Mouse (Mus musculus) limb, embryonic 11.5 days (tissue): ENCODE data around the gene Plxdc1. TPM values are rescaled to one million over a fixed set of nuclear protein-coding genes. Genes with fewer than 3 reads are reported as not detected.

Source experiments
- ATAC-seq: fragments of 200-750 bp; cut with Nextera tagmentation; 2 replicates; pipeline ENCODE4 v1.8.0; 2017; ENCODE audit warnings: low read depth; ENCODE audit not compliant: insufficient number of reproducible peaks, low FRiP score, low TSS enrichment
- DNase-seq: peaks from one replicate; pipeline ENCODE4 v3.0.0-alpha.2; 2015; ENCODE audit warnings: low spot score
- H3K27ac ChIP-seq: fragments of 300-500 bp; sonication (generic); replicated peaks from 2 replicates; pipeline ENCODE4 v1.5.1; 2014; ENCODE audit warnings: low read depth, mild to moderate bottlenecking, low read length
- H3K27me3 ChIP-seq: fragments of 300-500 bp; sonication (generic); 2 replicates; pipeline ENCODE4 v1.6.1; 2014; ENCODE audit warnings: mild to moderate bottlenecking, low read length, mixed read lengths; ENCODE audit not compliant: control insufficient read depth, insufficient read depth
- H3K36me3 ChIP-seq: fragments of 300-500 bp; sonication (generic); 2 replicates; pipeline ENCODE4 v1.6.1; 2014; ENCODE audit warnings: mild to moderate bottlenecking, low read length, moderate library complexity, mixed read lengths; ENCODE audit not compliant: control insufficient read depth, insufficient read depth
- H3K4me1 ChIP-seq: fragments of 300-500 bp; sonication (generic); 2 replicates; pipeline ENCODE4 v1.6.1; 2014; ENCODE audit warnings: low read length, mixed read lengths; ENCODE audit not compliant: control insufficient read depth, insufficient read depth
- H3K4me2 ChIP-seq: fragments of 300-500 bp; sonication (generic); 2 replicates; pipeline ENCODE4 v1.6.1; 2014; ENCODE audit warnings: low read depth, mild to moderate bottlenecking, moderate library complexity; ENCODE audit not compliant: severe bottlenecking
- H3K4me3 ChIP-seq: fragments of 300-500 bp; sonication (generic); 2 replicates; pipeline ENCODE4 v1.5.1; 2014; ENCODE audit warnings: low read depth, low read length
- H3K9ac ChIP-seq: fragments of 300-500 bp; sonication (generic); 2 replicates; pipeline ENCODE4 v1.6.1; 2014; ENCODE audit warnings: mild to moderate bottlenecking, low read length
- H3K9me3 ChIP-seq: fragments of 300-500 bp; sonication (generic); 2 replicates; pipeline ENCODE4 v1.6.1; 2016; ENCODE audit warnings: low read length; ENCODE audit not compliant: control insufficient read depth
- WGBS: fragments of 180-500 bp; shearing (Covaris S2); extraction: QIAGEN DNeasy Blood & Tissue Kit; methylation state at CpG from one replicate; pipeline ENCODE4 v1.1.7; 2014; 5-methylcytosine and 5-hydroxymethylcytosine counted together
- polyA plus RNA-seq: library from polyadenylated mRNA; unstranded; fragments of >200 nt; fragmentation: Nextera tagmentation; extraction: Ambion mirVana; gene quantifications from 2 replicates; pipeline ENCODE4 v1.2.1, GENCODE M21; 2014

The Plxdc1 gene
- polyA plus RNA-seq, 1 experiment from 2014 or later: 0.15 TPM

DNA sequence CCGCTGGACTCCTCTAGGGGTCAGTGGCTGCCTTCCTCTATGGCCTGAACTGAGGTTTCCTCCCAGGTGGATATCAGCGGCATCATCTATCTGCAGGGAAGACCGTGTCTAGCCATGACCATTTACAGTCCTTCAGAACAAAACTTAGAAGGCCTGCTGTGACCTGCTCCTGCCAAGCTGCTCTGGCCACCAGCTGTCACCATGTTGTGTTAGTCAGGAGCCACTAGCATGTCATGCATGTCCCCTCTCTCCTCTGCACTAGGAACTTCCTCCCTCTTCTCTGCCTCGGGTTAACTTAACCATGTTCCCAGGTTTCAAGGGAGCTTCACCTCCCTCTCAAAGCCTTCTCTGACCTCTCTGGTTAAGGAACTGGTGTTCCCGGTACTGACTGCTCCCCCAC, 13.5 kb upstream of the Plxdc1 start:
- Histone ChIP-seq H3K36me3 (no peaks in the 10 kb centered on the region), H3K4me3 (no peak overlapping the region), H3K27ac (no peak overlapping the region), H3K4me2 (no peak overlapping the region), H3K4me1 (peaks cover 26% of the 10 kb centered on the region), H3K9me3 (no peaks in the 10 kb centered on the region), H3K9ac (no peak overlapping the region), H3K27me3 (peaks cover 15% of the 10 kb centered on the region)
- ATAC-seq (no peak), DNase-seq (no peak)
- 60% methylated on average over 5 of the region's 5 CpGs for WGBS

DNA sequence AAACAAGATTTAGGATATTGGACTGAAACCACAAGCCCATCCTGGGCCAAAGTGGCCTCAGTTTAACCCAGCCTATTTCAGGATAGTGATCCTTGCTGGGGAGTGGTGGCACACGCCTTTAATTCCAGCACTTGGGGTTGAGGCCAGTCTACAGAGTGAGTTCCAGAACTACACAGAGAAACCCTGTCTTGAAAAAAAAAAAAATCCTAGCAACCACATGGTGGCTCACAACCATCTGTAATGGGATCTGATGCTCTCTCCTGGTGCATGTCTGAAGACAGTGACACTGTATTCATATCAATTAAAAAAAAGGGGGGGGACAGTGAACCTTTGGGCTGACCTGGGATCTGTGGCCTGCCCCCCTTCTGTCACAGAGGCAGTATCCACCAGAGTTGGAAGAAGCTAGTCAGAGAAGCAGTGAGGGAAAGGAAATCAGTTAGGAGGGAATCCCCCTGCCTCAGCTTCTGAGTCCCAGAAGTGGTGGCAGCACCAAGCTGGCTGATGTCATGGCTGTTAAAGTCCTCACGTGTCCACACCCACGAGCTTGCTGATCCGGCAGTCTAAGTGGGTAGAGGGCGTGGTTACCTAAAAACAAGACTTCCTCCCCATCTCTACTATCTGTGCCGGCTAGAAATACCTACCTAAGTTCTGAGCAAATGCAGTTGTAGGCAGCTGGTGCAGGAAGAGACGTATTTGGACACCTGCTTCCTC, 12.8 kb upstream of the Plxdc1 start:
- DNase-seq (no peak), ATAC-seq (no peak)
- 73% methylated on average over 7 of the region's 7 CpGs for WGBS
- Histone ChIP-seq H3K9me3 (no peaks in the 10 kb centered on the region), H3K4me2 (no peak overlapping the region), H3K4me1 (peaks cover 29% of the 10 kb centered on the region), H3K27ac (no peak overlapping the region), H3K27me3 (peaks cover 16% of the 10 kb centered on the region), H3K36me3 (no peaks in the 10 kb centered on the region), H3K9ac (no peak overlapping the region), H3K4me3 (no peak overlapping the region)

DNA sequence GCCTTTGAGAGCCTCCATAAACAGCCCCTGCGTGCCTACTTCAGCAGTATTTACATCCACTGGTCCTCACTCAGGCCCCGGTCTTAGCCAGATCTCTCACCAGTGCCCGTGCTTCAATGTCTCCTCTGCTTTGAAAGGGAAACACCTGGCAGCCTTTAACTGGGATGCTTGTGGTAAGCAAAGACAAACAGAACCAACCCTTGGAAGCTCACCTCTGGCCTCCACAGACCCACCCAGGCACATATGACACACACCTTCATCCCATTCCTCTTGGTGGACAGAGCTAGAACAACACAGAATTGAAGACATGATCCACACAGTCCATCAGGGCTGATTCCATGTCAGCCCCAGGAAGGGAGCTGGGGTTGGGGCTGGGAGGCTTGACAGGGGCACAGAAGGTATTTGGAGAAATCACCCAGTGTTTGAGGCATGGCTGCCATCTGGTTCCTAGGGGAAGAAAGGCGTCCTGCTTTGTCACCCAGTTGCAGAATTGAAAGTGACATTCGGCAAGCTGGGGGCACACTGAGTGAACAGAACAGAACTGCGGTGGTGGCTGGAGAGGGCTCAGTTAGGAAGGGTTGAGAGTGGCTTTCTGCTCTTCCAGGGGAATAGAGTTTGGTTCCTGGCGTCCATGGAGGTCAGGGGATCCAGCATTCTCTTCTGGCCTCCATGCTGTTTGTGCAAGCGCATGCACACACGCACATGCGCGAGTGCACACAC, 12.0 kb upstream of the Plxdc1 start:
- 80% methylated on average over 11 of the region's 11 CpGs for WGBS
- H3K4me3 ChIP-seq: no peak overlapping the region
- peaks cover 16% of the 10 kb centered on the region for H3K27me3 ChIP-seq
- H3K36me3 ChIP-seq: no peaks in the 10 kb centered on the region
- H3K4me1 ChIP-seq: peaks cover 29% of the 10 kb centered on the region
- H3K9ac ChIP-seq: no peak overlapping the region
- H3K4me2 ChIP-seq: no peak overlapping the region
- no peak for DNase-seq
- no peak for ATAC-seq
- H3K27ac ChIP-seq: no peak overlapping the region
- no peaks in the 10 kb centered on the region for H3K9me3 ChIP-seq

DNA sequence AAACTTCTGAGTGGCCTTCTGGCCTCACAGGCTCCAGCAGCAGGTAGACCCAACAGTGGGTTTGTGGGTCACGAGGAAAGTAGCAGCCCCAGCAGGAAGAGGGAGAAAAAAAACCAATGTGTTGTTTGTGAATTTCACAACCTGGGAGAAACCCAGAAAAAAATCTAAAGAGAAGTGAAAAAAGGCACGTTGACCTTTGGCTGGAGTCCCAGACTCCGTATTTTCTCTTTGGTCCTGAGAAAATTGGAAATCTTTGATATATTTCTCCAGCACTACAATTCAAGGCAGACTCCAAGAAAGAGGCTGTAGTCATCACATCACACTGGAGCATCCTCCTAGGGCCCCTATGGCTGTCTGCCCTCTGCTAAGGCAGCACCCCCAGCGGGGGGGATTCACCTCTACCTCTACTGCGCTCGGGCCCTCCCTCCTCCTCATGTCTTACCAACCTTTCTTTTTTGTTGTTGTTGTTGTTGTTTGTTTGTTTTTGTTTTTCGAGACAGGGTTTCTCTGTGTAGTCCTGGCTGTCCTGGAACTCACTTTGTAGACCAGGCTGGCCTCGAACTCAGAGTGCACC, 11.2 kb upstream of the Plxdc1 start:
- Histone ChIP-seq H3K9me3 (no peaks in the 10 kb centered on the region), H3K36me3 (no peaks in the 10 kb centered on the region), H3K4me3 (no peak overlapping the region), H3K4me1 (peaks cover 24% of the 10 kb centered on the region; the same call in 1 of the 2 replicates), H3K27me3 (peaks cover 16% of the 10 kb centered on the region), H3K27ac (no peak overlapping the region), H3K4me2 (no peak overlapping the region), H3K9ac (no peak overlapping the region)
- no peak for ATAC-seq
- no peak for DNase-seq
- 81% methylated on average over 8 of the region's 8 CpGs for WGBS

DNA sequence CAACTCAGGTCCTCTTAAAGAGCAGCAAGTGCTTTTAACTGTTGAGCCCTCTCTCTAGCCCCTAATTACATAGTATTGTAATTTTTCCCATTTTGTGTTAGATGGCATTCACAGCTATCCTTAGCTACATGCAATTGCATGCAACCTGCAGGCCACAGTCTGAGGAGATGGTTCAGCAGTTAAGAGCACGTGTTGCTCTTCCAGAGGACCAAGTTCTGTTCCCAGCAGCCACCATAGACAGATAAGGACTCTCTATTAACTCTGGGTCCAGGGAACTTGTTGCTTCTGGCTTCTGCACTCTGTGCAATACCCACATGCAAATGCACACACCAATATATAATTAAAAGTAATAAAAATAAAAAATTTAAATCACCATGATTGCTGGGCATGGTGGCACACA, 10.4 kb upstream of the Plxdc1 start:
- Histone ChIP-seq H3K27ac (no peak overlapping the region), H3K36me3 (no peaks in the 10 kb centered on the region), H3K4me3 (no peak overlapping the region), H3K9ac (no peak overlapping the region), H3K4me1 (peaks cover 19% of the 10 kb centered on the region; the same call in 1 of the 2 replicates), H3K27me3 (peaks cover 12% of the 10 kb centered on the region), H3K9me3 (no peaks in the 10 kb centered on the region), H3K4me2 (no peak overlapping the region)
- DNase-seq: no peak
- ATAC-seq: no peak
- 78% methylated on average over 1 of the region's 1 CpGs for WGBS

DNA sequence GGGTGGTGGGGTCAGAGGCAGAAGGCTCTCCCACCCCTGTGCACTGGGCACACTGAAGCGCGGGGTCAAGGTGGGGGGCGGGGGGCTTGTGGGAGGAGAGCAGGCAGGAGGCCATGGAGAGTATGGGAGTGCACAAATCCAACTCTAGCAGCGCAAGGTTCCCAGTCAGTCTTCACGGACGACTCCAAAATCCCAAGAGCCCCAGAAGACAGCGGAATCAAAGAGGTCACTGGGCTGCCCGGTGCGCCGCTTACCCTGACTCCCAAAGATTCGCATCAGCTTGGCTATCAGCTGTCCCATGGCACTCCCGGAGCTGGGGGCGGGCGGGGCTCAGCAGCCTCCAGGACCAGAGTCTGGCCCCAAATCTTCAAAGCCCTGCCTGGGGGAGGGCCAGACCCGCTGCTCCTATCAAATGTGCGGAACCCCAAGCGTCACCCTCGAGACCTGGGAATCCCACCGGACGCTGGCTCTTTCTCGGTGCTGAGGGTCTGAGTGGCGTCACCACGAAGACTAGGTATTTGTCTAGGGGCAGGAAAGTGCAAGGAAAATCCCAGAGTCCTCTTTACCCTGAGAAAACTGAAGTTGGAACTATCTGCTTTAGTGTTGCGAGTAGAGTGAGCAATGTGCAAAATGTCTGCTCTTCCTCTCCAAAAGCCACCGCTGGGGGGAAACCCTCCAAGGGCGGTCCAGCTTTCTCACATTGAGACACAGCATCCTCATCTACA, 9.5 kb upstream of the Plxdc1 start, which contains the start of gene Arl5c:
TSS of gene Arl5c (minus strand) at position 618 of the 725 bp plus-strand sequence.
- peaks cover 13% of the 10 kb centered on the region; the same call in 1 of the 2 replicates for H3K4me1 ChIP-seq
- H3K27ac ChIP-seq: no peak within 1 kb of the TSS
- H3K4me3 ChIP-seq: peak within 1 kb of the TSS; percentile 32
- DNase-seq: peak; percentile 70
- H3K27me3 ChIP-seq: 0 out of 2 replicates have a peak, but pooled peaks cover 7% of the 10 kb centered on the region
- no peaks in the 10 kb centered on the region for H3K9me3 ChIP-seq
- under 1% methylated on average over 26 of the region's 26 CpGs for WGBS
- peak within 1 kb of the TSS; percentile 36 for H3K9ac ChIP-seq
- ATAC-seq: peak; percentile 42; the same call in 1 of the 2 replicates
- peak within 1 kb of the TSS; percentile 84 for H3K4me2 ChIP-seq
- no peaks in the 10 kb centered on the region for H3K36me3 ChIP-seq

DNA sequence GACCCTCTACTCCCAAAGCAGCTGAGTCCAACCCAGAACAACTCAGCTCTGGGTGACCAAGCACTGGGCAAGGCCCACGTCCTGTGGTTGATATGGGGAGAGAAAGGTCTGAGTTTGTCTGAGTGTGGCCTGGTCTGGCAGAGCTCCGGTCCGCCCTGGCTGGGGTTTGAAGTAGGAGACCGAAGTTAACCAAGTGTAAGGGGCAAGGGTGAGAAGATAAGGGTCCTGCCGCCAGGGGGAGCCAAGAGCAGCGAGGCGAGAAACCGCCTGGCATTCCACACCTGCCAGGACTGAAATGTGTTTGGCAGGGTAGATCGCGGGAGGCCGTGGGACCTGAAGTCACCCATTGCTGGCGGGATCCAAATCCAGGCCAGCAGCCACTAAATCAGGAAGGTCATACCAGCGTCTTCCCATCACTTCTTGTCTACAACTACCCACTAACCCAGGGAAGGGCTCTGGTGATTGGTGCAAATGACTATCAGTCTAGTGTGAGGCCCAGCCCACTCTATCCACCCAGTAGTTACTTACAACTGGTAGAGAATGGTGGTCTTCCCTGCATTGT, 8.4 kb upstream of the Plxdc1 start:
- ATAC-seq (no peak), DNase-seq (peak; percentile 86)
- Histone ChIP-seq H3K4me1 (peaks cover 18% of the 10 kb centered on the region), H3K9ac (no peak overlapping the region), H3K36me3 (no peaks in the 10 kb centered on the region), H3K27ac (no peak overlapping the region), H3K9me3 (no peaks in the 10 kb centered on the region), H3K27me3 (0 out of 2 replicates have a peak, but pooled peaks cover 4% of the 10 kb centered on the region), H3K4me2 (peak overlapping the region; percentile 84; the same call in 1 of the 2 replicates), H3K4me3 (peak overlapping the region; percentile 32)
- WGBS: 7% methylated on average over 13 of the region's 13 CpGs
